Mouse (Mus musculus) liver, embryonic 14.5 days (tissue): Measurements from ENCODE around the gene Lin28b.

ENCODE experiments used
- CTCF ChIP-seq: IDR thresholded peaks from 2 replicates; pipeline ENCODE4 v1.5.1; 2016; ENCODE audit warnings: antibody characterized with exemption, low read depth, control low read depth
- EP300 ChIP-seq: IDR thresholded peaks from 2 replicates; pipeline ENCODE4 v1.6.1; 2016; ENCODE audit warnings: antibody characterized with exemption, low read depth

DNA sequence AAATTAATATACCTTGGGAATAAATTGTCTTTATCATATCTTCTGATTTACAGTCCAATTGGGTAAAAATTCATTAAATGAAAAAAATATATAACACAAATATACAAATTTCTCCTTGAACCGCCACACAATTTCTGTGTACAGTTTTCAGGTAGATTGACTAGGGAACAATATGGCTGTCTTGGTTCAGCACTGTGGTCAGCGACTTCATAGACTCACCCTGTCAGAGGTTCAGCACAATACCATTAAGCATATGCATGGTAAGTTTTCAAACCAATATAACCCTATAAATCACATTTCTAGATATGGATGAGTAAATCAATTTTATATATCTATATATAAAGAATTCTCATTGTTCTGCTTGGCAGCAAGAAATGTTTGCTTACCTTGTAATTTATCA lies 3.0 kb downstream of the Lin28b start:
- no peak for TF ChIP-seq CTCF
- TF ChIP-seq EP300 = no peak
